In genomic region chr14:14714130-14714529, GRCm38 (mm10) we compare ENCODE assay signal across 10 mouse cellular contexts. TPM values are rescaled to one million over a fixed set of nuclear protein-coding genes. Genes with fewer than 3 reads are reported as not detected.
DNase-seq lines count a peak whose midpoint lies in the region; ATAC-seq and TF ChIP-seq lines count a peak whose summit lies in the region.
"Had no signal": no experiment of that assay in that cellular context is flagged by ENCODE, and none has a peak within 500 bp of the region (broad histone marks: within the 10 kb centered on the region; RNA-seq: fewer than 3 reads in every experiment).

No protein-coding gene starts in this region.

- H3K9ac ChIP-seq in heart, postnatal 0 days (replicated peaks; ENCODE audit: low read depth, low read length): no peak overlapping the region
- H3K9ac ChIP-seq in intestine, embryonic 15.5 days: no peak overlapping the region
- H3K9ac ChIP-seq: kidney, embryonic 15.5 days had no signal

- no peak for TF ChIP-seq EP300 in heart, postnatal 0 days (IDR thresholded peaks at IDR 0.05; ENCODE audit: low read depth)

- peak; percentile 44 for TF ChIP-seq CTCF in heart, postnatal 0 days (IDR thresholded peaks at IDR 0.05; ENCODE audit: low read depth)

- no peak; the same call in 1 of the 2 replicates for ATAC-seq in heart, postnatal 0 days (ENCODE audit: insufficient read depth, low read depth)
- ATAC-seq in inflammation-experienced regulatory T-cells, adult 6 months: no peak
- ATAC-seq in intestine, embryonic 15.5 days: no peak

- H3K27me3 ChIP-seq in heart, postnatal 0 days (ENCODE audit: control insufficient read depth, insufficient read depth, low read length): no peaks in the 10 kb centered on the region
- H3K27me3 ChIP-seq in intestine, embryonic 15.5 days (replicated peaks): no peaks in the 10 kb centered on the region
- H3K27me3 ChIP-seq: kidney, embryonic 15.5 days had no signal

- intact Hi-C loops in heart, postnatal 25 days (cut with DNase I): loop anchor here (1.0 to 10.0 kb wide), 2 partner anchors 149 to 271 kb away; no protein-coding TSS in a partner anchor

- H3K9me3 ChIP-seq in heart, postnatal 0 days (replicated peaks; ENCODE audit: control insufficient read depth, low read length): no peaks in the 10 kb centered on the region
- no peaks in the 10 kb centered on the region for H3K9me3 ChIP-seq in intestine, embryonic 15.5 days
- H3K9me3 ChIP-seq: kidney, embryonic 15.5 days had no signal

- H3K4me1 ChIP-seq in heart, postnatal 0 days (ENCODE audit: control insufficient read depth, insufficient read depth): no peaks in the 10 kb centered on the region
- H3K4me1 ChIP-seq in intestine, embryonic 15.5 days (replicated peaks): no peaks in the 10 kb centered on the region
- H3K4me1 ChIP-seq: kidney, embryonic 15.5 days had no signal

- DNase-seq in heart, postnatal 0 days (ENCODE audit: low spot score): no peak
- DNase-seq in heart, postnatal 25 days (ENCODE audit: low spot score): no peak
- DNase-seq in lung, postnatal 14 days: peak; percentile 16
- DNase-seq in lung, postnatal 25 days (ENCODE audit: low spot score): no peak
- DNase-seq in layer of hippocampus, adult 9-11 months: peak; percentile 44
- peak; percentile 20 to 27 for DNase-seq in thymus, postnatal 10 days (ENCODE audit: low spot score in 2 of 2)

- H3K4me3 ChIP-seq in heart, postnatal 0 days (ENCODE audit: low read depth, low read length): no peak overlapping the region
- H3K4me3 ChIP-seq in intestine, embryonic 15.5 days (replicated peaks): no peak overlapping the region
- H3K4me3 ChIP-seq: kidney, embryonic 15.5 days had no signal

- H3K36me3 ChIP-seq in heart, postnatal 0 days (replicated peaks; ENCODE audit: control insufficient read depth, insufficient read depth, low read length): peaks cover 7% of the 10 kb centered on the region; the same call in 1 of the 2 replicates
- no peaks in the 10 kb centered on the region for H3K36me3 ChIP-seq in intestine, embryonic 15.5 days

- H3K27ac ChIP-seq in heart, postnatal 0 days (ENCODE audit: low read depth): no peak overlapping the region
- H3K27ac ChIP-seq in intestine, embryonic 15.5 days: no peak overlapping the region
- H3K27ac ChIP-seq: kidney, embryonic 15.5 days; macrophage had no signal

- no peak overlapping the region for H3K4me2 ChIP-seq in heart, postnatal 0 days (ENCODE audit: low read depth, low read length)
- H3K4me2 ChIP-seq in intestine, embryonic 15.5 days (replicated peaks): no peak overlapping the region
- H3K4me2 ChIP-seq: kidney, embryonic 15.5 days had no signal

RNA-seq across cellular contexts. Expression of gene Slc4a7, which starts 12.1 kb away (rescaled TPM):
- 16.4 and 17.4 TPM in 2 replicates for total RNA-seq in heart, postnatal 0 days (2014; rRNA removed; ENCODE audit: low replicate concordance)
- polyA plus RNA-seq in heart, postnatal 0 days (2015; fragmentation: Nextera tagmentation; extraction: Ambion mirVana): 6.3 and 7.3 TPM in 2 replicates
- total RNA-seq in heart, postnatal 25 days (2021): 10 to 100 TPM; 13.3 to 13.5 TPM
- polyA plus RNA-seq in inflammation-experienced regulatory T-cells, adult 6 months (2017; shearing (Covaris generic)): 10 to 100 TPM; 33.3 to 47.0 (median 39.2) TPM
- polyA plus RNA-seq in intestine, embryonic 15.5 days (2015; fragmentation: Nextera tagmentation; extraction: Ambion mirVana): 19.7 and 20.1 TPM in 2 replicates

Comparison
In these comparisons a context has a peak if more than half of its experiments do, and no peak if none do; other contexts are left out.
1. DNase-seq: peak in lung, postnatal 14 days (single experiment), layer of hippocampus, adult 9-11 months (single experiment) and thymus, postnatal 10 days (2 of 2); none in heart, postnatal 0 days (single experiment), heart, postnatal 25 days (single experiment) and lung, postnatal 25 days (single experiment).